Mouse (Mus musculus) hindbrain, embryonic 14.5 days (tissue): Measurements from ENCODE around the gene Olfr1255. TPM values are rescaled to one million over a fixed set of nuclear protein-coding genes. Genes with fewer than 3 reads are reported as not detected.

Source experiments
- ATAC-seq: fragments of 200-750 bp; cut with Nextera tagmentation; 2 replicates; pipeline ENCODE4 v1.8.0; 2017; ENCODE audit warnings: moderate number of reproducible peaks, mild to moderate bottlenecking, moderate TSS enrichment, moderate library complexity; ENCODE audit not compliant: low FRiP score
- DNase-seq: peaks from one replicate; pipeline ENCODE4 v3.0.0-alpha.2; 2015; ENCODE audit warnings: low spot score
- H3K27ac ChIP-seq: fragments of 300-500 bp; sonication (generic); 2 replicates; pipeline ENCODE4 v1.5.1; 2014; ENCODE audit warnings: mild to moderate bottlenecking, moderate library complexity
- H3K27me3 ChIP-seq: fragments of 300-500 bp; sonication (generic); 2 replicates; pipeline ENCODE4 v1.6.1; 2014; ENCODE audit warnings: mild to moderate bottlenecking, low read length, mixed read lengths; ENCODE audit not compliant: control insufficient read depth, insufficient read depth
- H3K36me3 ChIP-seq: fragments of 300-500 bp; sonication (generic); replicated peaks from 2 replicates; pipeline ENCODE4 v1.6.1; 2014; ENCODE audit not compliant: control insufficient read depth, insufficient read depth
- H3K4me1 ChIP-seq: fragments of 300-500 bp; sonication (generic); replicated peaks from 2 replicates; pipeline ENCODE4 v1.6.1; 2014; ENCODE audit warnings: antibody characterized with exemption, low read length, mixed read lengths; ENCODE audit not compliant: control insufficient read depth, insufficient read depth
- H3K4me2 ChIP-seq: fragments of 300-500 bp; sonication (generic); replicated peaks from 2 replicates; pipeline ENCODE4 v1.6.1; 2014; ENCODE audit warnings: mild to moderate bottlenecking, moderate library complexity
- H3K4me3 ChIP-seq: fragments of 300-500 bp; sonication (generic); replicated peaks from 2 replicates; pipeline ENCODE4 v1.5.1; 2014; ENCODE audit warnings: mild to moderate bottlenecking, low read length
- H3K9ac ChIP-seq: fragments of 300-500 bp; sonication (generic); 2 replicates; pipeline ENCODE4 v1.6.1; 2014
- H3K9me3 ChIP-seq: fragments of 300-500 bp; sonication (generic); 2 replicates; pipeline ENCODE4 v1.6.1; 2016; ENCODE audit warnings: low read length; ENCODE audit not compliant: control insufficient read depth
- WGBS: fragments of 180-500 bp; shearing (Covaris S2); extraction: QIAGEN DNeasy Blood & Tissue Kit; methylation state at CpG from one replicate; pipeline ENCODE4 v1.1.7; 2014; 5-methylcytosine and 5-hydroxymethylcytosine counted together
- polyA plus RNA-seq: library from polyadenylated mRNA; unstranded; fragments of >200 nt; fragmentation: Nextera tagmentation; extraction: Ambion mirVana; gene quantifications from 2 replicates; pipeline ENCODE4 v1.2.1, GENCODE M21; 2014

Gene Olfr1255
- polyA plus RNA-seq, result not detected in 2 replicates

GRCm38 (mm10) chr2:89811751-89812150 lies at the start of gene Olfr1255:
TSS of gene Olfr1255 (plus strand) at chr2:89812051.
- Histone ChIP-seq H3K9ac (no peak within 1 kb of the TSS), H3K4me3 (no peak within 1 kb of the TSS), H3K4me2 (no peak within 1 kb of the TSS), H3K4me1 (no peaks in the 10 kb centered on the region), H3K27ac (no peak within 1 kb of the TSS), H3K27me3 (no peaks in the 10 kb centered on the region), H3K36me3 (no peaks in the 10 kb centered on the region), H3K9me3 (no peaks in the 10 kb centered on the region)
- DNase-seq (no peak), ATAC-seq (no peak)
- 91% methylated on average over 3 of the region's 3 CpGs for WGBS

GRCm38 (mm10) chr2:89793519-89793918 lies 18.3 kb upstream of the Olfr1255 start, which contains the start of gene Olfr1254:
TSS of gene Olfr1254 (minus strand) at chr2:89793619.
- Histone ChIP-seq H3K4me1 (no peaks in the 10 kb centered on the region), H3K27me3 (no peaks in the 10 kb centered on the region)

DNA sequence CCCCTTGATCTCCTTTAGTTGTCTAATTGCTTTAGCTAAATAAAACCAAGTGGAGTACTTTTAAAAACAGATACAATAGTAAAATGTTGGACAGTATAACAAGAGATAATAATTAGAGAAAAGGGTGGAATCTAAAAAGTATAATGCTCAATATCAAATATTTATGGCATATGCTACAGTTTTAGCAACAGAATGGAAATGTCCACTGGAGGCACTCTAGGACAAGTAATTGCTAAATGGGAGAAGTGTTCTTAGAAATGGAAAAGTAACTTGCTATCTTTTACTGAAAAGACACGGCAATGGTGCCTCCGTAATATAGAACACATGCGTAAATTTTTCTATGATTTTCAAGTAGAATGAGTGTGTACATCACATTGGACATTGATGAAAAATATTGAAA lies 12.3 kb upstream of the Olfr1255 start:
- H3K27ac ChIP-seq, result no peak overlapping the region
- no peaks in the 10 kb centered on the region for H3K36me3 ChIP-seq
- no peak overlapping the region for H3K9ac ChIP-seq
- H3K4me1 ChIP-seq, result no peaks in the 10 kb centered on the region
- DNase-seq (no peak), ATAC-seq (no peak)
- no peak overlapping the region for H3K4me3 ChIP-seq
- no peak overlapping the region for H3K4me2 ChIP-seq
- no peaks in the 10 kb centered on the region for H3K9me3 ChIP-seq
- H3K27me3 ChIP-seq, result no peaks in the 10 kb centered on the region
- WGBS, result 93% methylated on average over 3 of the region's 3 CpGs

More at GRCm38 (mm10) chr2:89793519-89793918, 18.3 kb upstream of the Olfr1255 start, which contains the start of gene Olfr1254:
- no peak within 1 kb of the TSS for H3K4me3 ChIP-seq
- DNase-seq (no peak), ATAC-seq (no peak)
- no peak within 1 kb of the TSS for H3K9ac ChIP-seq
- H3K4me2 ChIP-seq, result no peak within 1 kb of the TSS
- H3K36me3 ChIP-seq, result no peaks in the 10 kb centered on the region
- no peak within 1 kb of the TSS for H3K27ac ChIP-seq
- no peaks in the 10 kb centered on the region for H3K9me3 ChIP-seq

DNA sequence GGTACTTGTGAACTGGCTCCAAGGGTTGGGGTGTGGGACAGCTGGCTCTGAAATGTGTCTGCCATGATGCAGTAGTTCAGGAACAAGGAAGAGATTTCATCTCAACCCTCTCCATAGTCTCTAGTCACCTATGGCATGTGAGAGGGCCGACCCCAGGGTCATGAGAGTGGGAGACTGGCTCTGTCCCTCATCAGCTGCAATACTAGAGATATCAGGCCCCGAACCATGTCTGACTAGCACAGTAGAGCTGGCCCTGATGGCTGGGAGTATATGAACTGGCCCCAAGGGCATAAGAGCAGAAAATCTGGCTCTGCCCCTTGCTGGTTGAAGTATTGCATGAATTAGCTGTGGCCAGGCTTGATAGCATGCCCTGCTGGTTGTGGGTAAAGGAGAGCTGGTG lies 1.1 kb upstream of the Olfr1255 start:
- no peak overlapping the region for H3K4me2 ChIP-seq
- H3K27me3 ChIP-seq, result no peaks in the 10 kb centered on the region
- no peak overlapping the region for H3K27ac ChIP-seq
- 88% methylated on average over 2 of the region's 2 CpGs for WGBS
- DNase-seq (no peak), ATAC-seq (no peak)
- H3K36me3 ChIP-seq, result no peaks in the 10 kb centered on the region
- H3K4me1 ChIP-seq, result no peaks in the 10 kb centered on the region
- no peak overlapping the region for H3K9ac ChIP-seq
- no peak overlapping the region for H3K4me3 ChIP-seq
- H3K9me3 ChIP-seq, result no peaks in the 10 kb centered on the region

- no peak for ATAC-seq
- H3K36me3 ChIP-seq, result no peaks in the 10 kb centered on the region
- H3K27me3 ChIP-seq, result no peaks in the 10 kb centered on the region
- H3K4me1 ChIP-seq, result no peaks in the 10 kb centered on the region
- 88% methylated on average over 1 of the region's 1 CpGs for WGBS
- no peak overlapping the region for H3K27ac ChIP-seq
- no peak overlapping the region for H3K4me2 ChIP-seq
- H3K9ac ChIP-seq, result no peak overlapping the region
- H3K4me3 ChIP-seq, result no peak overlapping the region
- peaks cover 8% of the 10 kb centered on the region; the same call in 1 of the 2 replicates for H3K9me3 ChIP-seq
- no peak for DNase-seq
Observed at GRCm38 (mm10) chr2:89820216-89820615, 8.4 kb downstream of the Olfr1255 start.

- H3K4me3 ChIP-seq, result no peak within 1 kb of the TSS
- no peaks in the 10 kb centered on the region for H3K36me3 ChIP-seq
- H3K27me3 ChIP-seq, result no peaks in the 10 kb centered on the region
- H3K4me1 ChIP-seq, result no peaks in the 10 kb centered on the region
- WGBS, result 54% methylated on average over 2 of the region's 2 CpGs
- no peak within 1 kb of the TSS for H3K4me2 ChIP-seq
- no peak for ATAC-seq
- no peak for DNase-seq
- H3K9ac ChIP-seq, result no peak within 1 kb of the TSS
- H3K27ac ChIP-seq, result no peak within 1 kb of the TSS
- H3K9me3 ChIP-seq, result no peaks in the 10 kb centered on the region
Observed at GRCm38 (mm10) chr2:89841455-89841854, 29.6 kb downstream of the Olfr1255 start, which contains the start of gene Olfr1256. TSS of gene Olfr1256 (minus strand) at chr2:89841555.

GRCm38 (mm10) chr2:89848105-89848504 lies 36.3 kb downstream of the Olfr1255 start, which contains the start of gene Olfr48:
TSS of gene Olfr48 (minus strand) at chr2:89848205.
- no peak for DNase-seq
- no peaks in the 10 kb centered on the region for H3K4me1 ChIP-seq
- ATAC-seq, result no peak
- no peaks in the 10 kb centered on the region for H3K36me3 ChIP-seq
- no peak within 1 kb of the TSS for H3K9ac ChIP-seq
- no peak within 1 kb of the TSS for H3K27ac ChIP-seq
- WGBS, result 84% methylated on average over 5 of the region's 5 CpGs
- H3K27me3 ChIP-seq, result no peaks in the 10 kb centered on the region
- no peak within 1 kb of the TSS for H3K4me3 ChIP-seq
- H3K9me3 ChIP-seq, result no peaks in the 10 kb centered on the region
- no peak within 1 kb of the TSS for H3K4me2 ChIP-seq

- no peaks in the 10 kb centered on the region for H3K9me3 ChIP-seq
- 90% methylated on average over 1 of the region's 1 CpGs for WGBS
Observed at GRCm38 (mm10) chr2:89849230-89849629, 37.4 kb downstream of the Olfr1255 start.

More at GRCm38 (mm10) chr2:89849230-89849629, 37.4 kb downstream of the Olfr1255 start:
- Histone ChIP-seq H3K36me3 (no peaks in the 10 kb centered on the region), H3K4me3 (no peak overlapping the region), H3K27ac (no peak overlapping the region), H3K4me2 (no peak overlapping the region), H3K27me3 (no peaks in the 10 kb centered on the region), H3K9ac (no peak overlapping the region), H3K4me1 (no peaks in the 10 kb centered on the region)
- ATAC-seq (no peak), DNase-seq (no peak)
